Mouse (Mus musculus) embryonic stem cell, embryonic (primary cell): ENCODE measurements around the gene Dtx3l.
"Not testable (repeated sequence)": the region's sequence is repeated elsewhere in the genome, so short reads cannot be mapped to it uniquely, and the experiment has no call there.

ENCODE experiments used
- CTCF ChIA-PET, 4 experiments: fragments of 300-600 bp in 2 of 4; fragments of 350-600 bp in 2 of 4; sonication (Branson Sonifier 250); formaldehyde crosslinking; loops; one replicate each; lab custom pipeline; 2022; ENCODE audit warnings: inconsistent platforms in 2 of 4; lab: Charles Lee
- POLR2A ChIA-PET, 4 experiments: fragments of 300-600 bp in 2 of 4; fragments of 350-600 bp in 2 of 4; sonication (Branson Sonifier 250); formaldehyde crosslinking; loops; one replicate each; lab custom pipeline; 2022; ENCODE audit warnings: antibody characterized with exemption in 4 of 4, inconsistent platforms in 1 of 4; lab: Charles Lee

Dtx3l gene

GRCm38 (mm10) chr16:35938211-35939151 is at the start of gene Dtx3l, which contains the start of gene Parp9:
Gene Dtx3l, minus strand, starts transcription at chr16:35939151.
Gene Parp9, plus strand, starts transcription at chr16:35938470.
- POLR2A ChIA-PET, result interaction anchor here in 3 of 4 experiments (0.5 to 3.3 kb wide), 14 partner anchors 9 to 535 kb away, joined by 3 to 18 read pairs (median 6); partner anchors contain the start of gene Wdr5b (in 1 of the 3)

DNA sequence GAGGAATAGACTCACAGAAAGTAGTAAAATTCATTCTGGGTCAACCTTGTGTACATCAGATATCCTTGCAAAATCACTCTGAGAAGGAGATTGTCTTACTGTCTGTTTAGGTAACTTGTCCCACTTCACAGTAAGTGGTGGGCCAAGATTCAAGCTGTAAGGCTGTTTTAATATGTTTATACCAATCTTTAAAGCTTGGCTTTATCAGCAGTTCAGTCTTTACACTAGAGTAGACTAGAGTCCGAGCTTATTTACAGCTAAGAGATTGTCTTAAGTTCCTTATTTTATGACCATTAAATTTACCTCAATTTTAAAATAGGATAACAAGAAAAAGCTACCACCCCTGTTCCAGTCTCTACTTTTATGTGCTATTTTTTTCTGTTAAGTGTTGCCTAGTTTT is 49.0 kb upstream of the Dtx3l start:
- ChIA-PET POLR2A (interaction anchor here in 2 of 4 experiments (0.8 to 10.9 kb wide), 7 partner anchors 12 to 83 kb away, joined by 3 to 269 read pairs (median 6); partner anchors contain the start of genes Ccdc58 (in 1 of the 2), Fam162a (in 1 of the 2) and Wdr5b (in 1 of the 2)), CTCF (interaction anchor here in 2 of 4 experiments (0.5 to 0.7 kb wide), 3 partner anchors 11 to 1986 kb away, joined by 3 read pairs; no protein-coding TSS in a partner anchor)

More at GRCm38 (mm10) chr16:35938211-35939151, at the start of gene Dtx3l, which contains the start of gene Parp9:
- CTCF ChIA-PET, result interaction anchor here in 2 of 4 experiments (0.5 to 1.8 kb wide), 9 partner anchors 10 to 398 kb away, joined by 3 to 7 read pairs (median 4); partner anchors contain the start of gene Sema5b (in 1 of the 2)

GRCm38 (mm10) chr16:35984471-35984870 is 45.5 kb upstream of the Dtx3l start:
- CTCF ChIA-PET, result interaction anchor here in 1 of 4 experiments (1.2 kb wide), 1 partner anchor 44 kb away, joined by 3 read pairs; no protein-coding TSS in a partner anchor
- POLR2A ChIA-PET, result interaction anchor here (0.6 to 10.9 kb wide), 40 partner anchors 8 to 844 kb away, joined by 3 to 269 read pairs (median 6); partner anchors contain the start of genes Ccdc58 (in 2 of the 4), Dtx3l (in 2 of the 4), Fam162a (in 2 of the 4) and Wdr5b (in 2 of the 4)

GRCm38 (mm10) chr16:35983517-35984101 is 44.7 kb upstream of the Dtx3l start:
- POLR2A ChIA-PET, result interaction anchor here (0.6 to 10.9 kb wide), 70 partner anchors 9 to 1002 kb away, joined by 3 to 269 read pairs (median 4); partner anchors contain the start of genes Ccdc58 (in 3 of the 4), Fam162a (in 3 of the 4), Dtx3l (in 2 of the 4) and Hspbap1 (in 2 of the 4)
- CTCF ChIA-PET, result interaction anchor here in 3 of 4 experiments (0.6 to 1.5 kb wide), 9 partner anchors 10 to 284 kb away, joined by 3 to 8 read pairs (median 3); no protein-coding TSS in a partner anchor

GRCm38 (mm10) chr16:35982902-35983516 is 44.1 kb upstream of the Dtx3l start:
- CTCF ChIA-PET, result interaction anchor here in 3 of 4 experiments (0.6 to 1.5 kb wide), 9 partner anchors 10 to 283 kb away, joined by 3 to 8 read pairs (median 3); no protein-coding TSS in a partner anchor
- POLR2A ChIA-PET, result interaction anchor here (0.5 to 10.9 kb wide), 65 partner anchors 9 to 1299 kb away, joined by 3 to 269 read pairs (median 5); partner anchors contain the start of genes Ccdc58 (in 3 of the 4), Fam162a (in 3 of the 4), Dtx3l (in 2 of the 4) and Hspbap1 (in 2 of the 4)

DNA sequence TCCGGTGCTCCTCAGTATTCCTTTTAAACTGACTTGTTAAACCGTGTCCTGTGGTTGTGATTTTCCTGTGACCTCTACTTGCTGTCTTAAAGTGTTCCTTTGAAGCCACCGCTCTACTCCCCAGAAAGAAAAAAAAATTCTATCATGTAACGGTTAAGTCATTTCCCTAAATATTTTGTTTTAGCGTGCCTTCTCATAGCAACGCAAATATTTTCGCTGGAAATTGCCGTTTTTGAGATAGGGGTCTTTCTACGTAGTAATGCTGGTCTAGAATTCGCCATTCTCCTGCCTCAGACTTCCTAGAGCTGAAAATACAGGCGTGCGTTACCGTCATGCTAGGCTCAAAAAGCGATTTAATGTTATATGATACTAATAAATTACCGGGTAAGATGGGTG is 43.6 kb upstream of the Dtx3l start:
- ChIA-PET POLR2A (interaction anchor here (0.5 to 10.9 kb wide), 49 partner anchors 8 to 1298 kb away, joined by 3 to 269 read pairs (median 6); partner anchors contain the start of genes Ccdc58 (in 2 of the 4), Fam162a (in 2 of the 4), Hspbap1 (in 2 of the 4) and Wdr5b (in 2 of the 4)), CTCF (interaction anchor here in 2 of 4 experiments (1.0 to 1.5 kb wide), 3 partner anchors 11 to 120 kb away, joined by 3 to 4 read pairs (median 3); no protein-coding TSS in a partner anchor)

DNA sequence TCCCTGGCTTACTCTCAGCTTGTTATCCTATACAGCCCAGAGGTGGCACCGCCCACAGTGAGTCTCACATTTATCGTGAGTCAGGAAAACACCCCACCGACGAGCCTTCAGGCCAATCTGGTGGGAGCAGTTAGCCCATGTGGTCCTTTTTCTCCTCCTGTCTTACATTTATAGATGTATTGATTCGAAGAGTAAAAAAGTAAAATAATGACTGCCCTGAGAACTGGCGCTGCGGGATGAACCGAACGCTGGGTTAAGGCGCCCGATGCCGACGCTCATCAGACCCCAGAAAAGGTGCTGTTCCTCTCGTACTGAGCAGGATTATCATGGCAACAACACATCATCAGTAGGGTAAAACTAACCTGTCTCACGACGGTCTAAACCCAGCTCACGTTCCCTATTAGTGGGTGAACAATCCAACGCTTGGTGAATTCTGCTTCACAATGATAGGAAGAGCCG is 42.4 kb upstream of the Dtx3l start:
- CTCF ChIA-PET, result no interaction called here
- POLR2A ChIA-PET, result interaction anchor here in 2 of 4 experiments (0.5 to 10.9 kb wide), 11 partner anchors 8 to 396 kb away, joined by 3 to 269 read pairs (median 4); partner anchors contain the start of genes Ccdc58 (in 1 of the 2) and Fam162a (in 1 of the 2)

DNA sequence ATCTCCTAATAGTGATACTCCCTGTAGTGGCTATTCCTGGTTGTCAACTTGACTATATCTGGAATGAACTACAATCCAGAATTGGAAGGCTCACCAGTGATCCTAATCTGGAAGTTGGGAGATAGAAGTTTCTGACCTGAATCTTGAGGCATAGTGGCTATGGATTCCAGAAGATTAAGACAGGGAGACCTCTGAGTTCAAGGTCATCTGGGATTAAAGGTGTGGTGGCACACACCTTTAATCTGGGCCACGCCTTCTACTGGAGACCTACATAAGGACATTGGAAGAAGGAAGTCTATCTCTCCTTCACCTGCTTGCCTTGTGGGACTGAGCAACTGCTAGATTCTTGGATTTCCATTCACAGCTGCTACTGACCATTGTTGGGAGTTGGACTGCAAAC is 39.5 kb upstream of the Dtx3l start, which contains the start of gene Kpna1:
Gene Kpna1 (plus strand): TSS at position 301 of the 400 bp plus-strand sequence.
- POLR2A ChIA-PET, result interaction anchor here in 1 of 4 experiments (1.1 to 10.9 kb wide), 3 partner anchors 8 to 38 kb away, joined by 3 to 269 read pairs (median 8); no protein-coding TSS in a partner anchor
- CTCF ChIA-PET, result not testable (repeated sequence)

DNA sequence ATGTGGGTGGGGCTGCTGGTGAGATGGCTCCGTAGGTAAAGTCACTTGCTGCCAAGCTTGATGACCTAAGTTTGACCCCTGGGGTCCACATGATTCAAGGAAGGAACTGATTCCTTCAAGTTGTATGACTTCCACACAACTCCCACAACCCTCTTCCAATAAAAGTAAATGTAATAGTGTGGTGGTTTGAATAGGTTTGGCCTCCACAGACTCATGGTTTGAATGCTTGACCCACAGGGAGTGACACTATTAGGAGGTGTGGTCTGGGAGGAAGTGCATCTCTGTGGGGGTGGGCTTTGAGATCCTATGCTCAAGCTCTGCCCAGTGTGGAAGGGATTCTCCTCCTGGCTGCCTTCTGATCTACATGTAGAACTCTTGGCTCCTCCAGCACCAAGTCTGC is 35.1 kb upstream of the Dtx3l start:
- POLR2A ChIA-PET, result interaction anchor here (0.8 to 11.9 kb wide), 11 partner anchors 9 to 99 kb away, joined by 3 to 269 read pairs (median 4); partner anchors contain the start of genes Ccdc58 (in 1 of the 4), Fam162a (in 1 of the 4) and Kpna1 (in 1 of the 4)

GRCm38 (mm10) chr16:35968149-35968548 is 29.2 kb upstream of the Dtx3l start:
- ChIA-PET CTCF (interaction anchor here (0.6 to 1.3 kb wide), 7 partner anchors 28 to 665 kb away, joined by 3 to 8 read pairs (median 3); partner anchors contain the start of gene Sema5b (in 1 of the 4)), POLR2A (interaction anchor here (0.6 to 11.9 kb wide), 19 partner anchors 9 to 380 kb away, joined by 3 to 269 read pairs (median 4); partner anchors contain the start of genes Dtx3l (in 1 of the 4), Hspbap1 (in 1 of the 4), Kpna1 (in 1 of the 4) and Parp9 (in 1 of the 4))

More for the DNA sequence above, 35.1 kb upstream of the Dtx3l start:
- CTCF ChIA-PET, result no interaction called here

DNA sequence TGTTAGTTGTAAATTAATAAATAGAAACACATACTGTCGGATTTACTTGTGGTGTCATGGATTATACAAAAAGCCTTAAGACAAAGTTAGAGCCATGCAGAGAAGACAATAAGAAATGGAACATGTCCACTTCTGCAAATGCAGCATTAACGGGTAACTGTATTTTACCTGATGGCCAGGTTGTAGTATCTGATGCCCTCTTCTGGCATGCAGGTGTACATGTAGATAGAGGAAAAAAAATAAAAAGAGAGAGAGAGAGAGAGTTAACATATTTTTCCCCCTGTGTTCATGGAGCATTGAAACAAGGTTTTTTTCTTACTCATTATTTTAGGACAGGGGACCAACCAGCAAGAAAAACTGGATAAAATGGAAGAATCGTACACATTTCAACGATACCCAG is 28.4 kb upstream of the Dtx3l start:
- CTCF ChIA-PET, result interaction anchor here in 3 of 4 experiments (0.7 to 1.6 kb wide), 7 partner anchors 16 to 666 kb away, joined by 3 to 8 read pairs (median 3); no protein-coding TSS in a partner anchor

DNA sequence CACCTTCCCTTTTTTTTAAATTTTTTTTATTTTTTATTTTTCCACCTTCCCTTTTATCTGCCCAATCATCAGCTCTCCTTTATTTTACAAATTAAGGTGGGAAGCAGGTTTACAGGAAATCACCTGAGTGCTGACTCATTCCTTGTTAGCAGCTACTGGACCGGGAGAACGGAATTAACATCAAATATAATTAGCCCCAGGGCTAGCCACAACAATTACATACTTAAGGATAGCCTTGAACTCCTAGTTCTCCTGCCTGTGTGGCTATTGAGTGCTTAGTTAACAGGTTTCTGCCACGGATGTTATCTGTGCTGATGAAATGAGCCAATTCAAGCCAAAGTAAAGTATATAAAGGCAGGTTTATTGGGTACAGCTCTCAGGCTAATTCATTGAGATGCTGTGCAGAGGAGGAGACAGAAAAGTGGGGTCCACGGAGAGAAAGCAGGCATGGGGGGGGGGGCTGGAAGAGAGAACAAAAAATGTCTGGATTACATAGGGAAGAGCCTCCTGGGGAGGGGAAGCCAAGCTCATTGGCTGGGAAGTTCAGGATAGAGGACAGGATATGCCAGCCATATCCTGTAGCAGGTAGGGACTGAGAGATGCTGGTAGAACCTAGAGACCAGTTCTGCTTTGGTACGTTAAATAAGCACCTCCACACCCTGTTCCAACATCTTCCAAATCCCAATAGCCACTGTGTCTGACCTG is 27.6 kb upstream of the Dtx3l start:
- CTCF ChIA-PET, result interaction anchor here in 3 of 4 experiments (0.6 to 1.6 kb wide), 15 partner anchors 16 to 741 kb away, joined by 3 to 8 read pairs (median 4); no protein-coding TSS in a partner anchor
- POLR2A ChIA-PET, result interaction anchor here (0.6 to 11.9 kb wide), 44 partner anchors 9 to 1056 kb away, joined by 3 to 269 read pairs (median 5); partner anchors contain the start of genes Dtx3l (in 2 of the 4), Parp14 (in 2 of the 4), Kpna1 (in 1 of the 4) and Parp9 (in 1 of the 4)

More for the DNA sequence above, 28.4 kb upstream of the Dtx3l start:
- POLR2A ChIA-PET, result interaction anchor here in 3 of 4 experiments (0.6 to 11.9 kb wide), 23 partner anchors 8 to 375 kb away, joined by 3 to 269 read pairs (median 6); partner anchors contain the start of genes Dtx3l (in 2 of the 3), Kpna1 (in 1 of the 3) and Parp9 (in 1 of the 3)

DNA sequence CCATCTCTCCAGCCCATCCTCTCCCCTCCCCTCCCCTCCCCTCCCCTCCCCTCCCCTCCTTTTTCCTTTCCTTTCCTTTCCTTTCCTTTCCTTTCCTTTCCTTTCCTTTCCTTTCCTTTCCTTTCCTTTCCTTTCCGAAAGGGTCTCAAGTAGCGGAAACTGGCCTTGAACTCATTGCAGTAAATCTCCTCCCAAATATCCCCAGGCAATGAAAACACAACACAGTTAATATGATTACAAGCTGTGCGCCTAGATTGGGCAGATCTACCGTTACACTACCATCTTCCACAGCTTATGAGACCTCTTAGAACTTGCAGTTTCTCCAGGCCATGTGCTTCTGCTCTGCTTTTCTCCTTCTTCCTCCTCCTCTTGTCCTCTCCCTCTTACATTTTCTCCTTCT is 27.0 kb upstream of the Dtx3l start:
- CTCF ChIA-PET, result interaction anchor here in 3 of 4 experiments (0.6 to 1.6 kb wide), 14 partner anchors 17 to 742 kb away, joined by 3 to 8 read pairs (median 4); no protein-coding TSS in a partner anchor
- POLR2A ChIA-PET, result interaction anchor here (0.6 to 11.9 kb wide), 38 partner anchors 9 to 1056 kb away, joined by 3 to 269 read pairs (median 5); partner anchors contain the start of genes Dtx3l (in 2 of the 4), Parp14 (in 2 of the 4), Kpna1 (in 1 of the 4) and Parp9 (in 1 of the 4)

DNA sequence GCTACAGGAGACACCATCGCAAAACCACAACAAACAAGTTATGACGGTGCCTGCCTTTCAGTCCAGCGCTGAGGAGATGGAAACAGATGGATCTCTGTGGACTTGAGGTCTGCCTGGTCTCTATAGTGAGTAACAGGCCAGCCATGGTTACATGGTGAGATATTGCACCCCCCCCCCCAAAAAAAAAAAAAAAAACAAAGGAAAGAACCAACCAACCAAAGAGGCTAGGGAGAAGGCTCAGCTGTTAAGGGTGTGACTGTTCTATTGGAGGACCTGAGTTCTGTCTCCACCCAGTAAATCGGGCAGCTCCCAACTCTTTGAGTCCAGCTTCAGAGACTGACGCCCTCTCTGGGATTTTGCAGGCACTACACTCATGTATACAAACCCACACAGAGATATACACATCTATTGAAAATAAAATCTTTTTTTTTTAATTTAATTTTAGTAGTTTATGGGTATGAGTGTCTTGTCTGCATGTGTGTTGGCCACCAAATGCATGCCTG is 13.7 kb upstream of the Dtx3l start:
- CTCF ChIA-PET, result interaction anchor here in 3 of 4 experiments (0.6 to 1.7 kb wide), 4 partner anchors 13 to 655 kb away, joined by 3 to 8 read pairs (median 6); no protein-coding TSS in a partner anchor
- POLR2A ChIA-PET, result interaction anchor here in 3 of 4 experiments (0.7 to 3.0 kb wide), 11 partner anchors 9 to 363 kb away, joined by 3 to 13 read pairs (median 7); no protein-coding TSS in a partner anchor
